Mouse (Mus musculus) R1 (cell line): ENCODE measurements around the gene Tex19.2.

Source experiments
- DNase-seq: peaks from one replicate; pipeline ENCODE4 v3.0.0-alpha.2; 2018; ENCODE audit warnings: low read depth, low spot score

Gene Tex19.2

DNA sequence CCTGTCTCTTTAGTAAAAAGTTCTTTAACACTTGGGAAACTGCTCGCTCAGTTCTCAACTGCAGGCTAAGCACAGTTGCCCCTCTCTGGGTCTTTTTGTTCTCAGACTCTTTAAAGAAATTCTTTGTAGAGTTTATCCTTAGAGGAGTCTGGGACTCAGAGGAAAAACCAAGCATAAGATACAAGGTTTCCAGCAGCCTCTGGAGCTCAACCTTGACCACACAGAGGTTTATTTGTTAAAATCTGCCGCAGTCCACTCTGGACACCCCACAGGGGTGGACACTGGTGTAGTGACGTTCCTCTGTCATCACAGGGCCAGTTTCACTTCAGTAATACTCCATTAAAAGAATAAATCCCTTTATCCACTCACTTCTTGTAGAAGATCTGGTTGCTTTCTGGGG, at the start of gene Tex19.2:
Tex19.2 (minus strand) TSS at position 101 of the 400 bp plus-strand sequence.
- no peak for DNase-seq

DNA sequence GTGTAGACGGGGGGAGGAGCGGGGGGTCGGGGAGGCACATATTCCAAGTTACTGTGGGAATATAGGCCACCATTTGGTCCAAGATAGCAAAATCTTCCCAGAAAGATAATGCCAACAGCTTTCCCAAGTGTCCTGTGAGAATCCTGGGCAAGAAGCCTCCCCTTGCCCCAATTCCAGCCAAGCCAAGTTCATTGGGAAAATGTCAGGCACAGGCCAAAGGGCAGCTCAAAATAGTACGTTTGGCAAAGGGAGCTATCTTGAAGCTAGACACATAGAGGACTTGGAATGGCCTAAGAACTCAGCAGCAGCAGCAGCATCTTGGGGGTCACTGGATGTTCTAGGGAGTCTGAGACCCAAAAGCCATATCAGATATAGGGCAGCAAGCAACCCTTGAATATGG, 45.3 kb upstream of the Tex19.2 start:
- no peak for DNase-seq

DNA sequence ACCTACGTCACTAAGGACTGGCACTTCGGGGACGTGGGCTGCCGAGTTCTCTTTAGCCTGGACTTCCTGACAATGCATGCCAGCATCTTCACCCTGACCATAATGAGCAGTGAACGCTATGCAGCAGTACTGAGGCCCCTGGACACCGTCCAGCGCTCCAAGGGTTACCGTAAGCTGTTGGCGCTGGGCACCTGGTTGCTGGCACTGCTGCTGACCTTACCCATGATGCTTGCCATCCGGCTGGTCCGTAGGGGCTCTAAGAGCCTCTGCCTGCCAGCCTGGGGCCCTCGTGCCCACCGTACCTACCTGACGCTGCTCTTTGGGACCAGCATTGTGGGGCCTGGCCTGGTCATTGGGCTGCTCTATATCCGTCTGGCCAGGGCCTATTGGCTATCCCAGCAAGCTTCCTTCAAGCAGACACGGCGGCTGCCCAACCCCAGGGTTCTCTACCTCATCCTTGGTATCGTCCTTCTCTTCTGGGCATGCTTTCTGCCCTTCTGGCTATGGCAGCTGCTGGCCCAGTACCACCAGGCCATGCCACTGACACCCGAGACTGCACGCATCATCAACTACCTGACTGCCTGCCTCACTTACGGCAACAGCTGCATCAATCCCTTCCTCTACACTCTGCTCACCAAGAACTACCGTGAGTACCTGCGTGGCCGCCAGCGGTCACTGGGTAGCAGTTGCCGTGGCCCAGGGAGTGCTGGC, 42.3 kb upstream of the Tex19.2 start:
- no peak for DNase-seq

DNA sequence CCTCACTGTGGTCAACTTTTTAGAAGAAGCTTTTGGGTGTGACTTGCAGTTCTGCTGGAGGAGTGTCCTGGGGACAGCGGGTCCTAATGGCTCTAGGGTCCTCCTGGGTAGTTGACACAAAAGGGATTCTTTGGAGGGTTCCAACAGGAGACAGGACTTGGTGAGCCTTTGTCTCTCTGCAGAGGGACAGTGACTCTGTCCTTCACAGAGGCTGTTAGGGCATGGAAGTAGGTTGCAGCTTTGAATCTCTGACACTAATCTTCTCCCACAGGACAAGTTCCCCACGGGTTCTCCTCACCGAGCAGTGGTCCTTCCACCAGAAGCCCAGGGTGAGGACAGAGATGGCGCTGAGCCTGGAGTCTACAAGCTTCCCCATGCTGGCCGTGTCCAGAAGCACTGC, 41.5 kb upstream of the Tex19.2 start, which contains the start of gene Uts2r:
Uts2r (plus strand) TSS at position 301 of the 400 bp plus-strand sequence.
- no peak for DNase-seq

DNA sequence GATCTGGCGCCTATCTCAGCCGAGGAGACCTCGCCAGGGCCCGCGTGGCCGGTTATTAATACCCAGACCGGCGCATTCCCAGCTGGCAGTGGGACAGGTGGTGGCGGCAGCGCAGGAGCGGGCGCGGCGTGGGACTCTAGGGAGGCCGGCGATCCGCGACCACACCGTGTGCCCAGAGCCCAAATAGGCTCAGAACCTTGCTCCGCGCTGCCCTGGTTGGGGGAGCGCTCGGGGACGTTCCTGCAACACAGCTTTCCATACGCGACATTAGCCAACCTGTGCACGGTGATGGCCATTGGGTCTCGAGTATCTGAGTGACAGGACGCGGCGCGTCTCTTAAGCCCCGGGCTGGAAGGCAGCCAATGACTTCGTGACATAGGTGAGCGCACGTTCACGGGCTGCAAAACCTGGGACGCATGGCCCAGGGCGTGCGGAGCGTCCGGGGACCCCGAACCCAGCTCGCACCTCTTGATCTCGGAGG, 38.0 kb upstream of the Tex19.2 start:
- DNase-seq = peak; percentile 51

DNA sequence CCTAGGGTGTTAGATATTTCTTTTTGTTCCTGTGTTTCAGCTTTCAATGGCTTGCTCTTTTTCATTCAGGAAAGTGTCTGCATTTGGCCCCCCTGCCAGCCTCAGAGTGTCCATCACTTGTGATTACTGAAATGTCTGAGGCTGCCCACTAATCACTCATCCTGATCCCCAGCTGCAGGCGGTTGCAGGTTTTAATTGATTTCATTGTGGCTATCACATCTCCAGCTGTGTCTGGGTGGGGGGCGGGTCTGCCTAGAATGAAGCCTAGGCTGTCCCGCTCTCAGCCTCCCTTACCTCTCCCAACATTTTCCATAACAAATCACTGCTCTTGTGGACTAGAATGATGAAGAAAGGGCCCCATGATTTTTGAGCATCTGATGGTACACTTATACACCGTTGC, 35.7 kb upstream of the Tex19.2 start:
- peak; percentile 41 for DNase-seq

DNA sequence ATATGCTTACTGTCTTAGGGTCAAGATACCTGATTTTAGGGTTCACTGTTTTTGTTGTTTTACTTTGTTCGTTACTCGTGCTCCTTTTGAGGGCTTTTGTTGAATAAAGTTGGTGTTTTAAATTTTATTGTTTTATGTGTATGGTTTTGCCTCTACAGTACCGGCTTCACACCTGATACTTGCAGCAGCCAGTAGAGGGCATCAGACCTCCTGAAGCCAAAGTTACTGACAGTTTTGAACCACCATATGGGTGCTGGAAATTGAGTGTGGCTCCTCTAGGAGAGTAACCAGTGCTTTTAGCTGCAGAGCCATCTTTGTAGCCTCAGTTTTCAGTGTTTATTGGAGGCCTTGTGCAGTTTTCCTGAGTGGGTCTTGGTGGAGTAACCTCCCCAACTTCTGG, 29.7 kb upstream of the Tex19.2 start:
- peak; percentile 58 for DNase-seq

DNA sequence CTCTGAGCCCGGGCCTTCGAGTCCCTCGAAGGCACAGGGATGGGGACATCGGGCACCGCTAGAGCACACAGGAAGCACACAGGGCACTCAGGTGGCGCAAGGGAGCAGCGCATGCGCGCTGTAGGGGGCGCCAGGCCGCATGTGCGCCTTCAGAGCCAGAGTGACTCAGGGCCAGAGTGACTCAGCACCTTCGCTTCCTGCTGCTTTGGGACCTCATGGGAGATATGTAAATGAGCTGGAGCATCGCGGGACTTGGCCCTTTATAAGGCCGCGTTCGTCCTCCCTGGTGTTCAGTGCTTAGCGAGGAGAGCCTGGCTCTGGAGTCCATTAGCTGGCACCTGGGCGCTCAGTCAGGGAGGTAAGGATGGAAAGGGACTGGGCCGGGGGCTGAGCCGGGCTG, 27.4 kb upstream of the Tex19.2 start, which contains the start of gene Tex19.1:
Tex19.1 (plus strand) TSS at position 279 of the 400 bp plus-strand sequence.
- DNase-seq = peak; percentile 97

DNA sequence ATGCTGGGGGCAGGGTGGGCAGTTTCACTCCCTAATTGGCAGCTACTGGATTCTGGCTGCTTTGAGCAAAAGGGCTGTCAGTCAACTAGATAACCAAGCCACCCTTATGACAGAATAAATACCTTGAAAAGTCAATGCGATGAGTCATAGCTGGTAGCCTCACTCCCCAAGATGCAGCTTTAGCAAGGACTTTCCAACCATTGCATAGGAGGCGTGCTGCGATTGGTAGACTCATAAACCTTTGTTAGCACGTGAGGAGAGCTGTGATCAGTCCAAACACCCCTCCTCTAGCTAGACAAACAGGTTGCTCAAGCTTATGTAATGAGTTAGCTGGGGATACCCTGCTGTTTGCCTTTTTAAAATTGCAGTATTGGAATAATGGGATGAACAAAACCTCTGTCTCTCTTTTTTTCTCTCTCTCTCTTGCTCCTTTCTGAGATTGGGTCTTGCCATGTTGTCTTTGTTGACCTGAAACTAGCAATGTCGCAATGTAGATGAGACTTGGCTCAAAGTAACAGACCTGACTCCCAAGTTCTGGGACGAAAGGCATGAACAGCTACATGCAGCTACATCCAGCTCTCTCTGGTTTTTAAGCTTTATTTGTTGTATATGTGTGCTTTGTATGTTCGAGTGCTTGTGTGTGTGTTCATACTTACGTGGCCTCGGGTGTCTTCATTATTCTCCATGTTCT, 25.0 kb upstream of the Tex19.2 start:
- peak; percentile 19 for DNase-seq

DNA sequence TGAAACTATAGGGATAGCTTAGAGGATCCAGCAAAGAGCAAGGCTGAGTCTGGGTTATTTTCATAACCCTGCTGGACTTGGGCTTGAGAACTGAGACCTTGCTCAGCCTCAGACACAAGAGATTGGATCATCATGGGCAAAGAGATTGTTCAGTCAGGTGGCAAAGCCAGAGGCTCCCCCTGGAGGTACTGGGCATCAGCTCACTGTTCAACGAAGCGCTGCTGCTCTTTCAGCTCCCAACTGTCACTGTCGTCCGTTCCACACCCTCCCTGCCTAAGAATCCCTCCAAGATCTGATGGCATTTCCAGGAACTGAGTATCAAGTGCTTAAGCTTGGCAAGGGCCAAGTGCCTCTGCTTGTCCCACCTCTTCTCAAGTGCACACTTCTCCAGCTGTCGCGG, 20.3 kb upstream of the Tex19.2 start:
- DNase-seq = no peak

DNA sequence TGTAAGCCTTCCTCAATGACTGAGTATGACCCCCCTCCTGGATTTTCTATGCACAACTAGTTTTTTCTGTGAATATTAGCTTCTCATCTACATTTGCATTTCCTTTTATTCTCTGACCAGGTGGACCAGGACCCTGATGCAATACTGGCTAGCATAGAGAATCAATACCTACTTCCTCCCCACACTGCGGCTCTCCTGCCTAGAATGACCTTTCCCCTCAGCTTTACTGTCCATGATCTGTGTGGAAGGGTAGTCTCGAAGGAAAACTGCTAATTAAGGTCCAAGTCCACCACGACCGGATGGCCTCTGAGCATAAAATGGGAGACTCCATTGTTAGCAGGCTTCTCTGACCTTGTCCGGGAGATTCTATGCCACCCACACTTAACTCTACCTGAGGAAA, 19.2 kb upstream of the Tex19.2 start:
- DNase-seq = no peak

DNA sequence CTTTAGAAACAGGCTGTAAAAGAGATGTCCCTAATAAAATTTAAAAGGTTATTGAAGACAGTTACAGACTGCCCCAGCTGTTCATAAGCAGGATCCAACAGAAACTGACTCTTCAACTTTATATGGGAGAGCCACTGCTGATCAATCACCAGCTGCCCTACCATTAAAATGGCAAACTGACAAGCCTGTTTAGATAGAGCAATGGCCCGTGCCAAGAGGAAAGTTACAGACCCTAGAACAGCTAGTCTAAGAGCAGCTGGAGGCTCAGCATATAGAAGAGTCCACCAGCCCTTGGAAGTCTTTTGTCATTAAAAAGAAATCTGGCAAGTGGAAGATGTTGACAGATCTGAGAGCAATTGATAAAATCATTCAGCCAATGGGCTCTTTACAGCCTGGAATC, 16.1 kb upstream of the Tex19.2 start:
- DNase-seq = no peak

DNA sequence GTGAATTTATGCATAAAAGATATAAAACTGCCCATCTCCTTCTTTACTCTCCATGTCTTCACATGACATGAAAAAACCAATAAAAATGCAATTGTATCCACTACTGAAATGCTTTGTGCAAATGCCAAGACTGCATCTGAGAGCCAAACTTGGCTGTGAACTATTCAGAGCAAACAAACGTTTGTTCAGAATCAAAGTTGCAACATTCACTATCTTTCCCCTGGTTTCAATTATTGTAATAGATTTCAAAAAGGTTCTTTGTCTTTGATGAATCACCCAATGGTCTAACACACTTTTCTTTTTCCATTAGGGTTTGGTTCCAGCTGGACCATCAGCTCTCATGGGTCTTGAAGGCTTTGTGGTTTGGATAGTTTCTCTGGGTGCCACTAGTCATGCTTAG, 11.1 kb upstream of the Tex19.2 start:
- DNase-seq = no peak

DNA sequence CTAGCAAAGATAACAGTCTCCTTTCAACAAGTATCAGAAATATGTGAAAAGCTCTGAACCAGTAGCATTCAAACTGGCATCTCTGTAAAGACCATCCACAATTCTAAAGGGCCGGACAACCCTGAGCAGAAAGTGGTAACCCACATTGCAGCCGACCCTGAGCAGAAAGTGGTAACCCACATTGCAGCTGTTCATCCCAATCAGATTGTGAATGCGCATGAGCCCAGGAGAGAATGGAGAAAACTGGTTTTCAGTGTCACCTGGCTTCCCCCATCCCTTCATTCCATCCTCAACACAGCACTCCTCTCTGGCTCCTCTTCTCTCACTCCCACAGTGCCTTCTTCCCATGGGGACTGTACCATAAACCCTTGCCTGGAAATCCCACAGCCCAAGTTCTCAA, 9.0 kb upstream of the Tex19.2 start:
- no peak for DNase-seq

DNA sequence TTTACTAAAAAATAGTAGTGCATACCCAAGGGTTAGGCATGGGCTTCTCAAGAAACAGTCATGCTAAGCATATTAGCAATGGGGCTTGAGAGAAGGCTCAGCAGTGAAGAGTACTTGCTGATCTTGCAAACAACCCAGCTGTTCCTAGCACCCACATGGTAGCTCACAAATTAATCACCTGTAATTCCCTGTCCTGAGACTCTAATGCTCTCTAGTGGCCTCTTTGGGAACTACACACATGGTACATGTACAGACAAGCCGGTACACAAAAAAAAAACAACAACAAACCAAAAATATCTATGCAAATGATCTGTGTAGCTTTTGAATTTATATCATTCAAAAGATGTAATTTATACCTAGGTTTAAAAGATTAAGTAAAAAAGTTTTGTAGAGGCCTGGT, 7.9 kb upstream of the Tex19.2 start:
- DNase-seq = peak; percentile 80

DNA sequence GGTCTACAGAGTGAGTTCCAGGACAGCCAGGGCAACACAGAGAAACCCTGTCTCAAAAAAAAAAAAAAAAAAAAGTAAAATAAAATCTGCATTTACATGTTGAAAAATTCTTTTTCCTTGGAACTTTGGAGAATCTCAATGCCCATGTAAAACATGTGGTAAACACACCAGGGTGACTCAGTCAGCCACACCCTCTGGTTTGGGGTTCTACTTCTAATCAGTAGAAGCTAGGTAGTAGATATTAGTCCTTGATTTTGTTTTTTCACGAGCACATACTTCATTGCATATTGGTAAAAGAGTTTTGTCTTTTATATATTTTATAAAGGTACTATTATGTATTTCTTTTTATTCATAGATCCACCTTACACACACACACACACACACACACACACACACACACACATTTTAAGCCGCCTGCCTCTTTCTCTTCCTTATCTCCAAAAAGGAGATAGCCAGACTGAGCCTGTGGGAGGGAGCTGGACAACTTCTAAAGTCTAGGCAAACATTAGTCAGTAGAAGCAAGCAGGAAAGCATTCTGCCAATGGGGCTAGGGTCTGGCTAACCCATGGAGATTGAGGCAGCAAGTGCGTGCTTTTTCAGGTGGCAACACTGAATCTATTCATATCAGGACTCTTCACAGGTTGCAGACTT, 7.2 kb upstream of the Tex19.2 start:
- no peak for DNase-seq

DNA sequence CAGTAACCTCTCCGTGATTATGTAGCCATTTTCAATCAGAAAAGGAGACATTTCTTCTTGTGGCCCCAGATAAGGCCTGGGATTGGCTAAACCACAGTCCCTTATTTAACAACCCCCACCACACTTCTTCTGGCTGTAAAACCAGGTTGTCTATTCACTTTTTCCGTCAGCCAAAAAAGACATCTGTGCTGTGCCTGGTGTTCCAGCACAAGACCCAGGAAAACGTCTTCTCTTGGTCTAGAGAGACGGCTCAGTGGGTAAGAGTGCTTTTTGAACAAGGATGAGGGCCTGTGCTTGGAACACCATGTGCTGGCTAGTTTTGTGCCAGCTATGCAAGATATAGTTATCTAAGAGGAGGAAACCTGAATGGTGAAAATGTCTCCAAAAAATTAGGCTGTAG, 5.0 kb upstream of the Tex19.2 start:
- DNase-seq = no peak

DNA sequence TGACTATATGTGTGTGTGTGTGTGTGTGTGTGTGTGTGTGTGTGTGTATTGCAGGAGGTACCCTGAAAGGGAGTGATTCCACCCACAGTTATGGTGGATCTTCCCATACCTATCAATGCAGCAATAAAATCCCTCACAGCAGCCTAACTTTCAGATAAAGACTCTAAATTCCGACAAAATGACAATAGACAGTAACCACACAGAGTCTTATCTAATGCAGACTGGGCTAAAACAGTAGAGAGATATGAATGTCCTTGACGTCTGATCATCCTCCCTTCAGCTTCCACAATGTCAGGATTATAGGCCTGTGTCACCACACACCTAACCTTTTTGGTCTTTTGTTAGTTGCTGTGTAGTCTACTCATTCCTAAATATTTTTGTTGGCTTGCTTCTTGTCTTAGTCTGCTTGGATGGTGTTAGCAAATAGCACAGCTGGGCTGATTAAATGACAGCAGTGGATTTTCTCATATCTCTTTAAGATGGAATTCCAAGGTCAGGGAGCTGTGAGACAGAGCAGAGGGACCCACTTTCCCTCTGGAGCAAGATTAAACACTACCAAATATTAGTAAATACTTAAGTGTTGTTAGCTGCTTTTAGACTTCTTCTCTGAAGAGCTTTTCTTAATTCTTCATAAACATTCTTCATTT, 3.7 kb upstream of the Tex19.2 start:
- no peak for DNase-seq

DNA sequence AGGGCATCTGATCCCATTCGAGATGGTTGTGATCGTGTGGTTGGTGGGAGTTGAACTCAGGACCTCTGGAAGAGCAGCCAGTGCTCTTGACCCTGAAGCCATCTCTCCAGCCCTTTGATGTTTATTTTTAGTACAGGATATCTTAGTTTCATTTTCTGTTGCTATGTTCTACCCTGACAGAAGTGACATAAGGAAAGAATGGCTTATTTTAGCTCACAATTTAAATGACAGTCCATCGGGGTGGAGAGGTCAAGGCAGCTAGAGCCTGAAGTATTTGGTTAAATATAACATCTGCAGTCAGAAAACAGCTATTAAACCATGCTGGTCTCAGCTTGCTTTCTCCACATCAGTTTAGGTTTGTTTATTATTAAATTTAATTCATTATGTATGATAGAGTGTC, 2.7 kb upstream of the Tex19.2 start:
- no peak for DNase-seq

DNA sequence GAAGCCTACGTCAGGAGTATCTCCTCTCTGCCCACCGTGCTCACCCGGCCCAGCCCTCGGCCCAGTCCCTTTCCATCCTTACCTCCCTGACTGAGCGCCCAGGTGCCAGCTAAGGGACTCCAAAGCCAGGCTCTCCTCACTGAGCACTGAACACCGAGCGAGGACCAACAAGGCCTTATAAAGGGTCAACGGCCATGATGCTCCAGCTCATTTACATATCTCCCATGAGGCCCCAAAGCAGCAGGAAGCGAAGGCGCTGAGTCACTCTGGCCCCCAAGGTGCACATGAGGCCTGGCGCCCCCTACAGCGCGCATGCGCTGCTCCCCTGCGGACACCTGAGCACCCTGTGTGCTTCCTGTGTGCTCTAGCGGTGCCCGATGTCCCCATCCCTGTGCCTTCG, 371 bp downstream of the Tex19.2 start:
- peak; percentile 40 for DNase-seq

DNA sequence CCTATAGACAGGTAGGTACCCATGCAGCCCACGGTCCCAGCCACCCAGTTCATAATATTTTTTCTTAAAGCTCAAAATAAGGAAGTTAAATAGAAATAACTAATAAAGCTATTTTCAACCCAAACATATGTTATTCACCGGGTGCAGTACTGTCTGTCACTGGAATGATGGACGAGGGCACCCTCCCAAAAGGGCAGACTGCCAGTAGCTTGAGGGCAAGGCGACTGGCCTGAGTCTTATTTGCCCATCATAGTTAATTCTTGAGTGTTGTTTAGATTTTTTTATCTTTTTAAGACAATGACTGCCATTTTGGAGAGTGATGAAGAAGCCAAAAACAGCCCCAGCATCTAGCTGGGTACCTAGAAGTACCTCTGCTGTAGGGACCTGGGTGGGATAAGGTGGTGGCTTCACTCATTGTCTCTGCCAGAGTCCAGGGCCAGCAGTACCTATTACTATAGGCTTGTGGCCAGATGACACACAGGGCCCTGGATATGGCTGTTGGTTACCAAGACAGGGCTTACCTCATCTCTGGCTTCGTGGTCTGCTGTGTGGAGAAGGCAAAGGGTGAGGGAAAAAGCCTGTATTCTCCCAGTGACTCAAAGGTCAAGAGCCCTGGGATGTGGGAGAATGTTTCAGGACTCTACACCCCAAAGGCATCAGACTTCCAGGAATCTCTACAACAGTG, 6.2 kb downstream of the Tex19.2 start:
- DNase-seq = no peak

DNA sequence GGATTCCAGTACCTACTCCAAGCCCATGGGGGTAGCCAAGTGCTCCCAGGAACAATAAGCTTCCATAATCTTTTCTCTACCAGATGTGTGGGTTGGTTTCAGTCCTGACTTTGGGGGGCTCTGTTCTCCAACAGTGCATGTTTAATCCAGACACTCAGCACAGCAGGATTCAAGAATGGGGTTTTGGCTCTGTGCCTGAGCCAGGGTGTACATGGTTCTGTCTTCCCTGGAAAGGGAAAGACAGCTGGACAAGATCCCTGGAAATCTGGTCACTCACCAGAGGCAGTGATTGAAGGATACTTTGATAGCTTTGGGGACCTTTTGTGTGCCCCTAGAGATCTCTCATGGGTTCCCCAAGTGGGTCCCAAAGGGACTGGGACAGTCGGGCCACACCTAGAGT, 6.9 kb downstream of the Tex19.2 start:
- DNase-seq = no peak
